In genomic region chr10:67284311-67284710, GRCm38 (mm10) we compare ENCODE assay signal across 8 mouse cellular contexts. TPM values are rescaled to one million over a fixed set of nuclear protein-coding genes. Genes with fewer than 3 reads are reported as not detected.
DNase-seq lines count a peak whose midpoint lies in the region; ATAC-seq and TF ChIP-seq lines count a peak whose summit lies in the region.

No protein-coding gene starts in this region.

- no peaks in the 10 kb centered on the region for H3K36me3 ChIP-seq in spleen, adult 2 months (ENCODE audit: control insufficient read depth, insufficient read depth, low read length)
- H3K36me3 ChIP-seq in kidney, postnatal 0 days (ENCODE audit: insufficient read depth, low read length), result no peaks in the 10 kb centered on the region
- H3K36me3 ChIP-seq in macrophage (ENCODE audit: inconsistent target), result no peaks in the 10 kb centered on the region

- no peak for TF ChIP-seq CTCF in spleen, adult 2 months (IDR thresholded peaks at IDR 0.05; ENCODE audit: extremely low read depth, insufficient read depth, insufficient read length, insufficient replicate concordance)
- TF ChIP-seq CTCF in kidney, postnatal 0 days (IDR thresholded peaks at IDR 0.05; ENCODE audit: low read depth), result no peak

- ATAC-seq in kidney, postnatal 0 days (replicated peaks; ENCODE audit: low FRiP score, low read depth), result no peak

- H3K27me3 ChIP-seq in spleen, adult 2 months (ENCODE audit: control insufficient read depth, insufficient read depth, low read length), result no peaks in the 10 kb centered on the region
- no peaks in the 10 kb centered on the region for H3K27me3 ChIP-seq in kidney, postnatal 0 days (ENCODE audit: insufficient read depth, low read length)

- H3K4me1 ChIP-seq in spleen, adult 2 months (ENCODE audit: control insufficient read depth, insufficient read depth, insufficient read length), result peaks cover 7% of the 10 kb centered on the region; the same call in 1 of the 2 replicates
- H3K4me1 ChIP-seq in kidney, postnatal 0 days (replicated peaks; ENCODE audit: insufficient read depth, low read length), result peaks cover 20% of the 10 kb centered on the region

- H3K9ac ChIP-seq in kidney, postnatal 0 days (ENCODE audit: low read depth, low read length), result peak overlapping the region; percentile 88

- peak overlapping the region; percentile 95 for H3K4me3 ChIP-seq in spleen, adult 2 months (ENCODE audit: extremely low read depth, insufficient read depth, insufficient read length)
- H3K4me3 ChIP-seq in kidney, postnatal 0 days (replicated peaks; ENCODE audit: low read depth, low read length), result peak overlapping the region; percentile 98
- H3K4me3 ChIP-seq in macrophage (ENCODE audit: inconsistent target), result peak overlapping the region; percentile 72

- H3K9me3 ChIP-seq in kidney, postnatal 0 days (replicated peaks; ENCODE audit: low read length), result no peaks in the 10 kb centered on the region

- peaks cover 56% of the 10 kb centered on the region for H3K79me2 ChIP-seq in macrophage (ENCODE audit: inconsistent target)

- WGBS in spleen, adult 2 months, result 12% methylated on average over 10 of the region's 10 CpGs
- WGBS in kidney, postnatal 0 days, result under 1% methylated on average over 10 of the region's 10 CpGs
- 4% methylated on average over 10 of the region's 10 CpGs for WGBS in macrophage (ENCODE audit: missing documents)

- DNase-seq in spleen, adult 2 months (ENCODE audit: low read depth in 1 of 2, low spot score in 2 of 2), result no peak
- no peak for DNase-seq in spleen, postnatal 4 days (ENCODE audit: low spot score in 2 of 2)
- DNase-seq in cerebellum, adult 9-11 months, result peak; percentile 33
- DNase-seq in gastrocnemius, postnatal 10 days, result peak; percentile 29
- peak; percentile 83 for DNase-seq in kidney, postnatal 0 days (ENCODE audit: low spot score)
- no peak for DNase-seq in yolk sac, embryonic 10.5 days (ENCODE audit: low spot score)
- no peak for DNase-seq in urinary bladder, adult 2 months (ENCODE audit: low spot score)

- TF ChIP-seq POLR2A in spleen, adult 2 months (IDR thresholded peaks at IDR 0.05; ENCODE audit: low read depth, low read length), result no peak

- peak overlapping the region; percentile 74; the same call in 1 of the 2 replicates for H3K27ac ChIP-seq in spleen, adult 2 months (ENCODE audit: insufficient read depth, low read length)
- H3K27ac ChIP-seq in kidney, postnatal 0 days, result peak overlapping the region; percentile 89
- peak overlapping the region; percentile 46 for H3K27ac ChIP-seq in macrophage

- H3K4me2 ChIP-seq in kidney, postnatal 0 days (ENCODE audit: low read length), result peak overlapping the region; percentile 88

RNA-seq across cellular contexts. Expression of gene Nrbf2, which starts 0.8 kb away (rescaled TPM):
- polyA plus RNA-seq in spleen, adult 2 months (2012; rRNA removed), result 8.5 TPM in 2 replicates
- total RNA-seq in gastrocnemius, postnatal 10 days (2021), result 10 to 100 TPM in 1 of 2 experiments, 1 to 10 TPM in 1; 9.3 to 10.1 TPM
- polyA plus RNA-seq in kidney, postnatal 0 days (2015; fragmentation: Nextera tagmentation; extraction: Ambion mirVana), result 38.1 and 39.4 TPM in 2 replicates
- 10 to 100 TPM; 17.6 to 48.9 (median 36.4) TPM for total RNA-seq in macrophage (2018; cell fraction: chromatin; rRNA removed)
- 10 to 100 TPM; 31.6 to 52.0 (median 42.0) TPM for total RNA-seq in macrophage (2018; cell fraction: cytosol; rRNA removed)
- total RNA-seq in macrophage (2018; cell fraction: nucleus; rRNA removed), result 10 to 100 TPM; 22.5 to 49.8 (median 33.2) TPM
- polyA plus RNA-seq in macrophage (2018), result 34.9 to 45.8 TPM (median 43.4 TPM) in 3 replicates
- polyA plus RNA-seq in urinary bladder, adult 2 months (2012; rRNA removed), result 21.4 and 22.2 TPM in 2 replicates

Comparison
In these comparisons a context has a peak if more than half of its experiments do, and no peak if none do; other contexts are left out.
1. DNase-seq: peak in cerebellum, adult 9-11 months (single experiment), gastrocnemius, postnatal 10 days (single experiment) and kidney, postnatal 0 days (single experiment); none in spleen, adult 2 months (0 of 2), spleen, postnatal 4 days (0 of 2), yolk sac, embryonic 10.5 days (single experiment) and urinary bladder, adult 2 months (single experiment).
2. Peak in every context shown above with its lines, with median percentiles within 50 percentile points of each other: H3K27ac ChIP-seq and H3K4me3 ChIP-seq.